Mouse (Mus musculus): Measurements from ENCODE around the gene Zswim4.

Gene Zswim4

DNA sequence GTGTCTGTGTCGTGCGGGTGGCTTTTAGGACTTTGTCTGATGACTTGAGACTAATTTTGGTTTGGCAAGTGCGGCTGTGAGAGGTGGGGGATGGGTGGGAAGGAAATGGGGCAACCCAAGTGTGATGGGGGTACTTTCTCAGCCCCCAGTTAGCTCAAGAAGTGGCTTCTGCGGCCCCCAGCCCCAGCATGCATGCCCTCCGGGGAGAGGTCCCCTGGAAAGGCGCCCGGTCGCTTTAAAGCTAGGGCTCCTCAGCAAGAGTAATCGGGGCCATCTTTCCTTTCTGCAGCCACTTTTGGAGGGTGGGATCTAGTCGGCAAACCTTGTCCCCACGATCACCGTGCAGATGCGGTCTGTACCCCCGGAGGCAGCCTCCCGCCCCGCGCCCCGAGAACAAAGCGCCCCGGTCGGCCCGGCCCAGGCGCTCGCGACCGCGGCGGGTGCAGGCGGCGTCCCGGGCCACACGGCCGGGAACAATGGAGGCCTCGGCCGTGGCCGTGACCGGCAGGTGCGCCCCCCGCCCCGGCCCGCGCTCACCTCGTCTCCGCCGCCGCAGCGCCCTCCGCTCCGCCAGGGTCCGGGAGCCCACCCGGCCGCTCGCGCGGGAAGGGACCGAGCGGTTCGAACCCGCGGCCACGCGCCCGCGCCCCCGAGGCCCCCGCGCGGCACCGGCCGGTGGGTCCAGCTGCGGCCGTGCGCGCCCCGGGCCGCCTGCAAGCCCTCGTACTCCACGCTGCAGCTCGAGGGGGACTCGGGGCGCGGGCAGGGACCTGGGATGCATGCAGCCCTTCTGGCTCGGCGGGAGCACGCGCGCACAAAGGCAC lies 53.4 kb downstream of the Zswim4 start:
- DNase-seq (ENCODE audit: low read depth, low spot score), result no peak

DNA sequence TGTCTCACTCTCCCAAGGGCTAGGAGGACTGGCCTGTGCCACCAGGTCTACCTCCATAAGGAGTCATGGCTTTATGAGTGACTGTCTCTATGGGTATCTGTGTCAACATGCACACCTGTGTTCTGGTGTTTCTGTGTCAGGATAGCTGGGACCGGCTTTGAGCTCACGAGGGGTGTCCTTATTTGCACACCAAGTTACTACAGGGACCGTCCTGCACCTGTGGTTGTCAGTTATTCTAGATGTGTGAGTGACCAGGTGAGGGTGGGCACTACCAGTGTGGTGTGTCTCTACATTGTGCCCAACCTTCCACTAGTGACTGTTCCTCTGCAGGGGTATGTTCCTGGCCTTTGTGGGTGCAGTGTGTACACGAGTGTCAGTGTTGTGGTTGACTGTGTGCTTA lies 54.0 kb downstream of the Zswim4 start:
- DNase-seq (ENCODE audit: low read depth, low spot score), result no peak

DNA sequence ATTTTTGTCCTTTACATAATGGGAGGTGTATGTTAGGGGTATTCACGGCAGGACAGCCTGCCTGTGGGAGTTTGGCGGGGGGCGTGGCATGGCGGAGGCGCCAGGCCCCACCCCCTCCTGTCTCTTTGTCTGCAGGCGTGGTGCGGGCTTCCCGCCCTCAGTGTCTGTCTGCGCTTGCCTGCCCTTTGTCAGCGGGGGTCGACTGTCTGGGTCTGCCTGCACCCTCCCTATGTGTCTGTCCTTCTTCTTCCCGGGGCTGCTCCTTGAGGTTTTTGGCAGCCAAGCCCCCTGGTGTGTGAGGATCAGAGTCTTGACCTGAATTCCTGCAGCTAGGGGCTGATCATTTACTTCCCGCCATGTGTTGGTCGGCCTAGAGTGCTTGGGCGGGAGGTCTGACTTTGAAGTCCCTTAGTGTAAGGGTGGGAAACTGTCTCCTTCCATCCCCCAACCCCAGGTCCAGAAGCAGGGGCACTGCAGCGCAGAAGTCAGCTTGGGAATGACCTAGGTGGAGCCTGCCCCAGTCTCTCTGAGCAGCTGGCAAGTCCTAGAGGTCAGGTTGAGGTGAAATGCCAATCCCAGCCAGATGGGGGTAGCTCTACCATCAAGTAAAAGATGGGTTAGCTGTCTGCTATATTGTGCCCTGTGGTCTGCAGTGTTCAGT lies 56.2 kb downstream of the Zswim4 start:
- no peak for DNase-seq (ENCODE audit: low read depth, low spot score)

DNA sequence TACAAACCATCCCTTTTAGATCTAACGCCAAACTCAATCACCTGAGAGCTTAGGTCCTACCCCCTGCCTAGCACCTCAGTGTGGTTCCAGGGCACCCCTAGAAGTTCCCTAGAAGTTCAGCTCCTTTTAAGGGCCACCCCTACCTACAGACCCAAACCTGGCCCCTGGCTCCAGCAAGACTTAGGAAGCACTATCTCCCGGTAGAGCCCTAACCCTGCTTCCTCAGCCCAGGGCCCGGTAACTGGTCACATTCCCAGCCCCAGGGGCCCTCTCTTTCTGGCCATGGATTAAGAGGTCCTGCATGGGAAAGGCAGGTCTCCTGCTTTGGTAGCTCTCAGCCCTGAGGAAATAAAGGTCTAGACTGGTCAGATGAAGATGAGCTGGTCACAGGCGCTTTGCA lies 56.9 kb downstream of the Zswim4 start:
- DNase-seq (ENCODE audit: low read depth, low spot score), result no peak

DNA sequence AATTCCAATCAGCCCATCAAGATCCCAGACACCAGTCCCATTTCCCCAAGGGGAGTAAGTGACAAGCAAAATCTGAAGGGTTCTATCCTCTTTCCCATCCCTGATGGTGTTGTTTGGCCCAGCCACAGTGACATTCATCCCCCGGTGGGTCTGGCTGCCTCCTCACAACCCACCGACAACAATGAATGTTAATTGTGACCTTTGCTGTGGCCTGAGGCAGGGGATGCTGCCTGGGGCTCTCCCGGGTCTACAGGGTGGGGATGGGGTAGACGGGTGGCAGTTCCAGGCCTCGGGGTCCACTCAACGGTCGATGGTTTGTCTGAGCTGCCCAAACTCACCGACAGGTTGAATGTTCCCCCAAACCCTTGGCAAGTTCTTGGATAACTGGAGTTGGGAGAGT lies 58.3 kb downstream of the Zswim4 start:
- no peak for DNase-seq (ENCODE audit: low read depth, low spot score)

DNA sequence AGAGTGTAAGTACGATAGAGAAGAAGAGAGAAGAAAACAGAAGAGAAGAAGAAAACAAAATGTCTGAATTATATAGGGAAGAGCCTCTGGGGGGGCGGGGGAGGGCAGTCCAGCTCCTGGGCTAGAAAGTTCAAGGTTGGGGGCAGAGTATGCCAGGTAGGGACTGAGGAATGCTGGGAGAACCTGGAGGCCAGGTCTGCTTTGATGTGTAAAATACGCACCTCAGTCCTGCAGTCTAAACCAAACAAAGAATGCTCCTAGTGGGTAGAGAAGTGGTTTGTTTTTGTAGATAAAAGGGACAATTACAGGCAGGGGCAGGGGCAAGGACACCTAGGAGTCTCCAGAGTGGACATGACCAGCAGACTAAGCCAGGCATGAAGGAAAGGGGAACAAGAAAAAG lies 59.5 kb downstream of the Zswim4 start:
- no peak for DNase-seq (ENCODE audit: low read depth, low spot score)

DNA sequence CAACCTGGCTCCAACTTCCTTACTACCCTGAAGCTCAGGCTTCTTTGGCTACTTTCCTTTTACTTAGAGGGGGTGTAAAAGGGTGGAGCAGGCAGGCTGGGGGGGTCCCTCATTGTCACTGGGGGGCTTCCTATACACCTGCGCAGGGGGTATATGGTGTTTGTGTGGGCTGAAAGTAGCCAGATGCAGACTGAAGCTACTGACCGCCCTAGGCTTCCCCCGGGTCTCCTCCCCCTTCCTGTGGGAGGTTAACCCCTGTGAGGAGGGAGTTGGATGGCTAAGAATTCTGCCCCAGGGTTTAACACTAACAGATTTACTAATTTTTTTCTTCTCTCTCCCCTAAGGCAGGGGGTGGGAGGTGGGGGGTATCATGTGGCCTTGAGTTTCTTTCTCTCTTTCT lies 60.3 kb downstream of the Zswim4 start:
- DNase-seq (ENCODE audit: low read depth, low spot score), result no peak

DNA sequence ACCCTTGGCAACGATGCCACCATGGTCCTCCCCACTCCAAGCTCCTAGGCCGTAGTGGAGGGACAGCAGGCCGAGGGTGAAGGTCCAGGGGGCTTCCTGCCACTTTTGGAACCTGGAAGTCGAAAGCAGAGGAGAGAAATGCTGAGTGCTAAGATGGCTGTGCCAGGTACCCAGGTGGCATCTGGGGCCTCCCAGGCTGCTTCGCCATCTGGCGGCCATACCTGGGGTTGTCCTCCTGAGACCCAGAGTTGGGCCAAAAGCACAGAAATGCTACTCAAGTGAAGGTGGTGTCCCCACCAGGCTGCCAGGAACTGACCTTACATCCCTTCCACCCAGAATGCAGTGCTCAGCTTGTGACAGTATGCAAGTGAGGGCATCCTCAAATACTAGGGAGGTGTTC lies 63.0 kb downstream of the Zswim4 start:
- peak; percentile 75 for DNase-seq (ENCODE audit: low read depth, low spot score)

DNA sequence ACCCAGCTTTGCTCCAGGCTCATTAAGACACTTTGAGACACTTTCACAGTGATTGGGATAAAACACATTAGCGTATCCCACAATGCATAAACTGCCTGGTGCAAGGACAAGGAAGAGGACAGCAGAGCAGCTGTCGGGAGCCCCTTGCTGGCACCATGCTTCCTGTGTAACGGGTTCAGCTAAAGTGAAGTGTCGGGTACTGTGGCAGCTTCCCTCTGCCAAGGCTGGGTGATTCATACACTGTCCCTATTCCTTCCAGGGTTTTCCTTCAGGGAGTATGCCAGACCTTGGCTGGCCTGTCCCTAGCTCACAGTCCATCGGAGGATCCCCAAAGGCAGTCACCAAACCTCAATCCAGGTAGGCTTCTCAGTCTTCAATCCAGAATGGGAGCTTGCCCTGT lies 66.8 kb downstream of the Zswim4 start:
- no peak for DNase-seq (ENCODE audit: low read depth, low spot score)

DNA sequence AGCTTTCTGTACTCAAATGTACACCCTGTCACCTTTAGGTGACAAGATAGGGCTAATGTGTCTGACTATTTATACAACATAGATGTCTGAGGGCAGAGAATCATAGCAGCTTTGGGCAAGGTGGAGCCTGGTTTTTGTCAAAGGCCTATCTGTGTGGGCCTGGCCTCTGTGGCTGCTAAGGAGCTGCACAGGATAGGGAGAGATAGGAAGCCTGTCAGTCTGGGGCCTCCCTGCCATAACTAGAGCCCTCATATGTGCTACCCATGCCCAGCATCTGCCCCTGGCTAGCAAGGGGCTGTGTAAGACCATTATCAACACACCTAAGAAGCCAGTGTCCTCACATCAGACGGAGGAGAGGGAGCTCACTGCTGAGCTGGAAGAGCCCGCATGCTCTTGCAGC lies 69.2 kb downstream of the Zswim4 start:
- no peak for DNase-seq (ENCODE audit: low read depth, low spot score)
